Mouse (Mus musculus): ENCODE results near the gene Ensa.
"Not testable (repeated sequence)": the region's sequence is repeated elsewhere in the genome, so short reads cannot be mapped to it uniquely, and the experiment has no call there.

DNA sequence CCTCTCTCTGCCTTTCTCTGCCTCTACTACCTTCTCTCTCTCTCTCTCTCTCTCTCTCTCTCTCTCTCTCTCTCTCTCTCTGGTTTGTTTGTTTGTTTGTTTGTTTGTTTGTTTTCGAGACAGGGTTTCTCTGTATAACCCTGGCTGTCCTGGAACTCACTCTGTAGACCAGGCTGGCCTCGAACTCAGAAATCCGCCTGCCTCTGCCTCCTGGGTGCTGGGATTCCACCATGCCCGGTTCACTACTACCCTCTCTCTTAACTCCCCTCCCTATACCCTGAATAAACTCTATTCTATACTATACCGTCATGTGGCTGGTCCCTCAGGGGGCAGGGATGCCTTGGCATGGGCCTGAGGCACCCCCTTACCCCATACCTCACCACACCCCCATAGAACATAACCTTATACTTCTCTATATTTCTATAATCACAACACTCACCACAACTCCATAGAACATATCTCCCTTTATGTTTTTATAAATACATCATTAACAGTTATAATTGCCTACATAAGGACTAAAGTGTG lies 740 bp upstream of the Ensa start:
- TF ChIP-seq GATA1, TAL1 (IDR thresholded peaks at IDR 0.05; ENCODE audit: low read length): not testable (repeated sequence)

Data from erythroblast, embryonic 14.5 days (primary cell).